Mouse (Mus musculus): ENCODE data around the gene Rassf9. TPM values are rescaled to one million over a fixed set of nuclear protein-coding genes. Genes with fewer than 3 reads are reported as not detected.
A peak's percentile ranks its signal among the peaks of the same experiment; 100 is the strongest.

Rassf9 gene
- 0.63 and 1.3 TPM in 2 replicates for polyA plus RNA-seq (2014; fragmentation: Nextera tagmentation; extraction: Ambion mirVana)

- Histone ChIP-seq H3K27me3 (ENCODE audit: control insufficient read depth, insufficient read depth, low read length) (no peaks in the 10 kb centered on the region), H3K9me3 (replicated peaks; ENCODE audit: control insufficient read depth, low read length) (no peaks in the 10 kb centered on the region), H3K36me3 (ENCODE audit: control insufficient read depth, insufficient read depth, low read length) (no peaks in the 10 kb centered on the region), H3K4me3 (ENCODE audit: low read depth, low read length) (no peak within 1 kb of the TSS), H3K4me2 (peak within 1 kb of the TSS; percentile 1; the same call in 1 of the 2 replicates), H3K9ac (ENCODE audit: low read depth, low read length) (no peak within 1 kb of the TSS), H3K4me1 (ENCODE audit: control insufficient read depth, insufficient read depth, low read length) (no peaks in the 10 kb centered on the region), H3K27ac (ENCODE audit: low read depth, low read length) (0 out of 2 replicates have a peak within 1 kb of the TSS, but pooled peaks have one; percentile 10)
- 8% methylated on average over 5 of the region's 5 CpGs for WGBS (ENCODE audit: insufficient replicate concordance)
- ATAC-seq (replicated peaks; ENCODE audit: insufficient number of reproducible peaks, low FRiP score, low TSS enrichment) = no peak
Observed at GRCm38 (mm10) chr10:102511807-102512461, at the start of gene Rassf9. Gene Rassf9 (plus strand): TSS chr10:102512222.

GRCm38 (mm10) chr10:102469412-102469811, 42.6 kb upstream of the Rassf9 start:
- Histone ChIP-seq H3K4me3 (ENCODE audit: low read depth, low read length) (no peak overlapping the region), H3K9me3 (replicated peaks; ENCODE audit: control insufficient read depth, low read length) (no peaks in the 10 kb centered on the region), H3K4me1 (ENCODE audit: control insufficient read depth, insufficient read depth, low read length) (no peaks in the 10 kb centered on the region), H3K36me3 (ENCODE audit: control insufficient read depth, insufficient read depth, low read length) (no peaks in the 10 kb centered on the region), H3K4me2 (no peak overlapping the region), H3K27me3 (ENCODE audit: control insufficient read depth, insufficient read depth, low read length) (no peaks in the 10 kb centered on the region), H3K27ac (ENCODE audit: low read depth, low read length) (no peak overlapping the region), H3K9ac (ENCODE audit: low read depth, low read length) (no peak overlapping the region)
- WGBS (ENCODE audit: insufficient replicate concordance) = 69% methylated on average over 2 of the region's 2 CpGs
- ATAC-seq (replicated peaks; ENCODE audit: insufficient number of reproducible peaks, low FRiP score, low TSS enrichment) = no peak

DNA sequence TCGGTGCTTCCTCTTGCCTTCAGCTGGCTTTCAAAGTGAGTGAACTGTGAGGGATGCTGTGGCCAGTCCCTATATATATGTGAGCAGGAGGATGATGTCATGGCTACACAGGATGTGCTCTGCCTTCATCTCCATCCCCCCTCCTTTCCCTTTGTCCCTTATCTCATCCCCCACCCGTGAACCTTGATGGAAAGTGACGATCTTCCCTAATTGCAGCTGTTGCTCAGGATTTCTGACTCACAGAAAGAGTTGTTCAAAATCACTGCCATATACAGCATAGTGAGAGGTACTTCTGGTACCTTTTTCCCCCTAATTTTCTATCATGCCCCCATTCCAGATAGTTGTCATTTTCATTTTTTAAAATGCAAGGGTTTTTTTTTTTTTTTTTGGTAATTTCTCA, 21.6 kb upstream of the Rassf9 start, which contains the start of gene Nts:
Gene Nts (minus strand): TSS at position 101 of the 400 bp plus-strand sequence.
- Histone ChIP-seq H3K27ac (ENCODE audit: low read depth, low read length) (no peak within 1 kb of the TSS), H3K4me2 (no peak within 1 kb of the TSS), H3K9ac (ENCODE audit: low read depth, low read length) (no peak within 1 kb of the TSS), H3K4me3 (ENCODE audit: low read depth, low read length) (no peak within 1 kb of the TSS), H3K4me1 (ENCODE audit: control insufficient read depth, insufficient read depth, low read length) (no peaks in the 10 kb centered on the region), H3K9me3 (replicated peaks; ENCODE audit: control insufficient read depth, low read length) (no peaks in the 10 kb centered on the region), H3K27me3 (ENCODE audit: control insufficient read depth, insufficient read depth, low read length) (no peaks in the 10 kb centered on the region), H3K36me3 (ENCODE audit: control insufficient read depth, insufficient read depth, low read length) (no peaks in the 10 kb centered on the region)
- ATAC-seq (replicated peaks; ENCODE audit: insufficient number of reproducible peaks, low FRiP score, low TSS enrichment) = no peak
- 14% methylated on average over 3 of the region's 3 CpGs for WGBS (ENCODE audit: insufficient replicate concordance)

GRCm38 (mm10) chr10:102491792-102492191, 20.2 kb upstream of the Rassf9 start:
- Histone ChIP-seq H3K4me2 (no peak overlapping the region), H3K27ac (ENCODE audit: low read depth, low read length) (no peak overlapping the region), H3K4me1 (ENCODE audit: control insufficient read depth, insufficient read depth, low read length) (no peaks in the 10 kb centered on the region), H3K9ac (ENCODE audit: low read depth, low read length) (no peak overlapping the region), H3K27me3 (ENCODE audit: control insufficient read depth, insufficient read depth, low read length) (no peaks in the 10 kb centered on the region), H3K36me3 (ENCODE audit: control insufficient read depth, insufficient read depth, low read length) (no peaks in the 10 kb centered on the region), H3K9me3 (replicated peaks; ENCODE audit: control insufficient read depth, low read length) (no peaks in the 10 kb centered on the region), H3K4me3 (ENCODE audit: low read depth, low read length) (no peak overlapping the region)
- no peak for ATAC-seq (replicated peaks; ENCODE audit: insufficient number of reproducible peaks, low FRiP score, low TSS enrichment)
- 19% methylated on average over 3 of the region's 3 CpGs for WGBS (ENCODE audit: insufficient replicate concordance)

GRCm38 (mm10) chr10:102498754-102499153, 13.3 kb upstream of the Rassf9 start:
- Histone ChIP-seq H3K4me3 (ENCODE audit: low read depth, low read length) (no peak overlapping the region), H3K9ac (ENCODE audit: low read depth, low read length) (no peak overlapping the region), H3K36me3 (ENCODE audit: control insufficient read depth, insufficient read depth, low read length) (no peaks in the 10 kb centered on the region), H3K4me1 (ENCODE audit: control insufficient read depth, insufficient read depth, low read length) (no peaks in the 10 kb centered on the region), H3K27me3 (ENCODE audit: control insufficient read depth, insufficient read depth, low read length) (no peaks in the 10 kb centered on the region), H3K27ac (ENCODE audit: low read depth, low read length) (no peak overlapping the region), H3K9me3 (replicated peaks; ENCODE audit: control insufficient read depth, low read length) (no peaks in the 10 kb centered on the region), H3K4me2 (no peak overlapping the region)
- no peak for ATAC-seq (replicated peaks; ENCODE audit: insufficient number of reproducible peaks, low FRiP score, low TSS enrichment)
- 24% methylated on average over 4 of the region's 4 CpGs for WGBS (ENCODE audit: insufficient replicate concordance)

- no peak for ATAC-seq (replicated peaks; ENCODE audit: insufficient number of reproducible peaks, low FRiP score, low TSS enrichment)
- no peak overlapping the region for H3K27ac ChIP-seq (ENCODE audit: low read depth, low read length)
- H3K9me3 ChIP-seq (replicated peaks; ENCODE audit: control insufficient read depth, low read length) = no peaks in the 10 kb centered on the region
- H3K4me3 ChIP-seq (ENCODE audit: low read depth, low read length) = no peak overlapping the region
- H3K4me2 ChIP-seq = no peak overlapping the region
- no peaks in the 10 kb centered on the region for H3K36me3 ChIP-seq (ENCODE audit: control insufficient read depth, insufficient read depth, low read length)
- H3K9ac ChIP-seq (ENCODE audit: low read depth, low read length) = no peak overlapping the region
- 59% methylated on average over 4 of the region's 4 CpGs for WGBS (ENCODE audit: insufficient replicate concordance)
- H3K4me1 ChIP-seq (ENCODE audit: control insufficient read depth, insufficient read depth, low read length) = no peaks in the 10 kb centered on the region
- H3K27me3 ChIP-seq (ENCODE audit: control insufficient read depth, insufficient read depth, low read length) = no peaks in the 10 kb centered on the region
Observed at GRCm38 (mm10) chr10:102507386-102507785, 4.6 kb upstream of the Rassf9 start.

GRCm38 (mm10) chr10:102511461-102511806, 588 bp upstream of the Rassf9 start:
- Histone ChIP-seq H3K4me3 (ENCODE audit: low read depth, low read length) (no peak overlapping the region), H3K9ac (ENCODE audit: low read depth, low read length) (no peak overlapping the region), H3K36me3 (ENCODE audit: control insufficient read depth, insufficient read depth, low read length) (no peaks in the 10 kb centered on the region), H3K9me3 (replicated peaks; ENCODE audit: control insufficient read depth, low read length) (no peaks in the 10 kb centered on the region), H3K4me1 (ENCODE audit: control insufficient read depth, insufficient read depth, low read length) (no peaks in the 10 kb centered on the region), H3K27me3 (ENCODE audit: control insufficient read depth, insufficient read depth, low read length) (no peaks in the 10 kb centered on the region), H3K27ac (ENCODE audit: low read depth, low read length) (no peak overlapping the region), H3K4me2 (peak overlapping the region; percentile 1; the same call in 1 of the 2 replicates)
- 27% methylated on average over 3 of the region's 3 CpGs for WGBS (ENCODE audit: insufficient replicate concordance)
- no peak for ATAC-seq (replicated peaks; ENCODE audit: insufficient number of reproducible peaks, low FRiP score, low TSS enrichment)

- Histone ChIP-seq H3K9ac (ENCODE audit: low read depth, low read length) (no peak overlapping the region), H3K4me2 (no peak overlapping the region), H3K27me3 (ENCODE audit: control insufficient read depth, insufficient read depth, low read length) (no peaks in the 10 kb centered on the region), H3K4me3 (ENCODE audit: low read depth, low read length) (no peak overlapping the region), H3K36me3 (ENCODE audit: control insufficient read depth, insufficient read depth, low read length) (no peaks in the 10 kb centered on the region), H3K9me3 (replicated peaks; ENCODE audit: control insufficient read depth, low read length) (no peaks in the 10 kb centered on the region), H3K27ac (ENCODE audit: low read depth, low read length) (no peak overlapping the region), H3K4me1 (ENCODE audit: control insufficient read depth, insufficient read depth, low read length) (no peaks in the 10 kb centered on the region)
- WGBS (ENCODE audit: insufficient replicate concordance) = 17% methylated on average over 1 of the region's 1 CpGs
- ATAC-seq (replicated peaks; ENCODE audit: insufficient number of reproducible peaks, low FRiP score, low TSS enrichment) = no peak
Observed at GRCm38 (mm10) chr10:102514159-102514558, 2.1 kb downstream of the Rassf9 start.

DNA sequence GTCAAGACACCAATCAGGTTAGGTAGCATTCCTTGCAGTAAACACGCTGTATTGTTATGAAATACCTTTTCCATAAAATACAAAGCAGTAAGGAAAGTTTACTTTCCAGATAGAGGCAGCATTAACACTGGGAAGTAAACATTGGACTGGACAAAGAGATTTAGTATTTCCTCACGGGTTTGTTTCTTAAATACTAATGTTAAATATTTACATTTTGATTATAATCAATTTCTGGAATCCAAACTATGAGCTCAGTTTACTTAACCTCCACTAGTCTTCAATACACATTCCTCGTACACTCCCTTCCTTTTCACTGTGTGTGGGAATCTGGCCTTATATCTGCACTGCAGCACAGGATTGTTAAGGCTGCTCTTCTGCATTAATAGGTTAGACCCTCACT, 15.9 kb downstream of the Rassf9 start:
- Histone ChIP-seq H3K36me3 (ENCODE audit: control insufficient read depth, insufficient read depth, low read length) (no peaks in the 10 kb centered on the region), H3K4me2 (no peak overlapping the region), H3K9me3 (replicated peaks; ENCODE audit: control insufficient read depth, low read length) (no peaks in the 10 kb centered on the region), H3K4me3 (ENCODE audit: low read depth, low read length) (no peak overlapping the region), H3K27me3 (ENCODE audit: control insufficient read depth, insufficient read depth, low read length) (no peaks in the 10 kb centered on the region), H3K27ac (ENCODE audit: low read depth, low read length) (no peak overlapping the region), H3K4me1 (ENCODE audit: control insufficient read depth, insufficient read depth, low read length) (no peaks in the 10 kb centered on the region), H3K9ac (ENCODE audit: low read depth, low read length) (no peak overlapping the region)
- no peak for ATAC-seq (replicated peaks; ENCODE audit: insufficient number of reproducible peaks, low FRiP score, low TSS enrichment)
- 55% methylated on average over 3 of the region's 3 CpGs for WGBS (ENCODE audit: insufficient replicate concordance)

Measured in heart, embryonic 11.5 days (tissue).